Mouse (Mus musculus) liver (tissue): ENCODE results near the gene Hps4.

Experiments used
- DNase-seq: peaks from one replicate; pipeline ENCODE4 v3.0.0-alpha.2; 2020; ENCODE audit warnings: mixed read lengths

The Hps4 gene

DNA sequence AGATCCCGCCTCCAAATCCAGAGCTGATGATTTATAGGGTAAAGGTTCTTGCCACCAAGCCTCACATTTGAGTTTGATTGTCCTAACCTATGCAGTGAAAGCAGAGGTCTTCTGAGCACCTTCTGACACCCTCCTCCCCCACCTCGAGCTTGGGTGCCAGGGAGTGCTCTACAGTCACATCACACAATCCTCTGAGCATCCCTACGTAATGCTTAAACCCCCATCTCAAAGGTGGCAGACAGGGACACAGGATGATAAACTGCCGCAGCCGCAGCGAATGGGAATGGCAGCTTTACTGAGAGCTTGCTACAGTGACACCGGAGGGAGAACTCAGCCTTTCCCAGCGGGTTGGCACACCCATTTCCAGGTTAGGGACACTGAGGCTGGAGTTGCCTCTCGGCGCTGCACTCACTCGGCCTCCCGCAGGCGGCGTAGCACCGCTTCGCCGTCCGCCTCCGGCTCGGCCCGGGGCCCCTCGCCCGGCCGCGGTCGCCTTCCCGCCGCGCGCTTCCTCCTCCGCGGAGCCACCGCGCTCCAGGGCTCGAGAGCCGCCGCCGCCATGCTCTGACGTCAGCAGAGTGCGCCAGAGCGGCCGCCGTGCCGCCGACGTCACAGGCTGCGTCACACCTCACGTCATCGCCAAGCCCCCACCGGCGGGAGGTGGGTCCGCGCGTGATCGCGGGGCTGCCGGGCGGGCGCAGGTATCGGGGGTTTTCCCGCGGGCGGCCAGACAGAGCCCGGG is at the start of gene Hps4, which contains the start of gene Srrd:
TSS of gene Hps4 (plus strand) at position 621 of the 742 bp plus-strand sequence.
TSS of gene Srrd (minus strand) at position 578 of the 742 bp plus-strand sequence.
- DNase-seq: peak; percentile 86

DNA sequence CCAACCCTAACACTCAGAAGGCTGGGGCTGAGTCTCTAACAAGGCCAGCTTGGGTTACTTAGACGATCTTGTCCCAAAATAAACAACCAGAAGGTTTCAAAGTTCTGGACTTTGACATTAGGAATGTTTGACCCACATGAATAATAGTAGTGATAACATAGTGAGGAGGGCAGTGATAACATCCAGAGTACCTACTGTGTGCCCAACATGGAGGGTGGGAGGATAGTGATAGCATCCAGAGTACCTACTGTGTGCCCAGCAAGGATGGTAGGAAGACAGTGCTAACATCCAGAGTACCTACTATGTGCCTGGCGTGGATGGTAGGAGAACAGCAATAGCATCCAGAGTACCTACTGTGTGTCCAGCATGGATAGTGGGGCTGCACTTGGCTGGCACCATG is 49.1 kb upstream of the Hps4 start:
- DNase-seq: no peak

DNA sequence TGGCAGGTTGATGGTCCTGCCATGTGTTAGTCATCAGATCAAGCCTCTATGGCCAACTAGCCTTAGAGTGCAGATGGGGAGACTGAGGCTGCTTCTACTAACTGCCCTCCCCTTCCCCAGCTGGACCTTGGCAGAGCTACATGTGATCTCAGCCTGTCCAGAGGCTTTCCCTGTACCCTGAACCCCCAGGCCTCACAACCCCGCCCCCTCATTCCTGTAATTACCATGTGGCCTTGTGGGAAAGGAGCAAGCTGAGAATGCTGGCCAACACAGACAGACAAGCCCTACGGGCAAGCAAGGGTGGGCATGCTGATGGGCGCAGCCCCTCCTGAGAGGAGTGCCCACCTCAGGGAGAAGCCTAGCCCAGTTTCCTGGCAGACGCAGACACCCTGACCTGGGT is 48.2 kb upstream of the Hps4 start:
- DNase-seq: no peak

DNA sequence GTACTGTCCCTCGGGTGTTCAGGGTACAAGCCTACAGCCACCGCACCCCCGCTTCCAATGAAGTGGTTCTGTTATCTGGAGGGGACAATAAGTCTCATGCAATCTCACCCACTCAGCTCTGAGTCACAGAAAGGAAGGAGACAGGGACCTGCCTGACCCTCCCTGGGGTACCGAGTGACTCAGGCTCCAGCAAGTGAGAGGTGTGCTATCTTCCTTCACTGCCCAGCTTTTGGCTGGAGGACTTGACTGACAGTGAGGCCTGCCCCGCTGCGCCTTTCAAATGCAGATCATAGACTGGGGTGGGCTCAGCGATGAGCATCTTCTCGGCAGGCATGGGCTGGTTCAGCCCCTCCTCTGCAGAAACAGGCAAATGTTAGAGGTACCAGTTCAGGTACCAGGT is 47.7 kb upstream of the Hps4 start:
- DNase-seq: peak; percentile 39

DNA sequence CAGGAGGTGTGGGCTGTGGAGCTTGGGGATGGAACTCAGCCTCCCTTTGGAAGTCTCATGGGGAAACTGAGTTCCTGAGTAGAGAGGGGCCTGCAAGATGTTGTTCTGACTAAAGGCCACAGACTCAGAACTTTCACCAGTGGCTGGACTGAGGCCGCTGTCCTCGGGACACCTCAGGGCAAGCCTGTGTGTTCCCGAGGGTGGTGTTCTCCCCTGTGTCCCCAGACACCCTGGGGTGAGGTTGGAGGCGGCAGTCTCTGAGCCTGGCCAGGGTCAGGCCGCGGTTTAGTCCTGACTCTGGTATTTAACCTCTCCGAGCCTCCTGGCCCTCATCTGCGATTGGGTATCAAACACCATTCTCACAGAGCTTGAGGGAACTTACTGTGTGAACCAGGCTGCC is 47.3 kb upstream of the Hps4 start:
- DNase-seq: no peak

DNA sequence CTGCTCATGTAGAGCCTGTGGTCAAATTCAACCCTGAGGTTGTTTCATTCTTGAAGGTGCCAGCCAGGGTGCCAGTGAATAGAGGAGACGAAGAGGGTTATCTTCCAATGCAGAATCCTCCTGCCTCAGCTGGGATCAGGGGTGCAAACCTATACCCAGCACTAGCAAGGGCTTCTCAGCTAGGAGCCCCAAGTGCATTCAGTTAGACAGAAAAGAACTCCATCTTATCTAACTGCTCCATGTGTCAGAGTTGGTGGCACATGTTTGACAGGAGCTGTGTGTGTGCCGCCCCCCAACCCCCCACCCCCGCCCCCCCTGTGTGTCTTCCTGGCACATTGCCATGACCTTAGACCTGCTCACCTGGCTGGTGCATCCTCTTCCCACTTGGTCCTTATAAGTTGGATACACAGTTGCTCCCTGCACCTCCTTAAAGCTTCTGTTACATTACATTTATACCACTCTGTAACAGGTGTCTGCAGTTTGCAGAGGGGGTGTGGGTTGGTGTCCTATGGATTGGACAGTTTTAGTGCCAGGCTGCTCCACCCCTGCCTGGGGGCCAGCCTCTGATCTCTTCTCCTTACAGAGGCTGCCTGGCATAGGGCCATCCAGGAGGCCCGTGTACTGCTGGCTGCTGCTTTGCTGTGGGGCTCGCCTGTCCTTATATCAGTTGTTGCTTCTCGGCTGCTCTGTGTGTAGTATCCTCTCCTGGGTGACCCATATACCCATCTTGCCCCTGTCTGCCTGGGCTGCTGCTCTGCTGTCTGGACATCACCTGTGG is 46.3 kb upstream of the Hps4 start:
- DNase-seq: peak; percentile 40

DNA sequence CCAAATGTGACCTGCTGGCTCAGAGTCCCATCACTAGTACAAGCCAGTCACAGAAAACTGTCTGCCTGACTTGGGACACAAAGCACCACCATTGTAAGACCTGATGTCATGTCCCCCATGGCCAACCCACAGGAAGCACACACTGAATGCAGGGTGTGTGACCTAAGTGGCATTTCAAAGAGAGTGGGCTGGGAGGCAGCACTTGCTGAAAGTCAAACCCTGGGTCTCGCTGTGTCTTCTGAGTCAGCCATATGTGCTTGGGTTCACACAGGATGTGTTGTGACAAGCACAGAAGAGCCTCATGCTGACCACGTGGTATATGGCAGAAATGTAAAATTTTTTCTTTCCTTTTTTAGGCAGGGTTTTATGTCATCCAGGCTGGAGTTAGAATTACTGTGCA is 45.6 kb upstream of the Hps4 start:
- DNase-seq: no peak

DNA sequence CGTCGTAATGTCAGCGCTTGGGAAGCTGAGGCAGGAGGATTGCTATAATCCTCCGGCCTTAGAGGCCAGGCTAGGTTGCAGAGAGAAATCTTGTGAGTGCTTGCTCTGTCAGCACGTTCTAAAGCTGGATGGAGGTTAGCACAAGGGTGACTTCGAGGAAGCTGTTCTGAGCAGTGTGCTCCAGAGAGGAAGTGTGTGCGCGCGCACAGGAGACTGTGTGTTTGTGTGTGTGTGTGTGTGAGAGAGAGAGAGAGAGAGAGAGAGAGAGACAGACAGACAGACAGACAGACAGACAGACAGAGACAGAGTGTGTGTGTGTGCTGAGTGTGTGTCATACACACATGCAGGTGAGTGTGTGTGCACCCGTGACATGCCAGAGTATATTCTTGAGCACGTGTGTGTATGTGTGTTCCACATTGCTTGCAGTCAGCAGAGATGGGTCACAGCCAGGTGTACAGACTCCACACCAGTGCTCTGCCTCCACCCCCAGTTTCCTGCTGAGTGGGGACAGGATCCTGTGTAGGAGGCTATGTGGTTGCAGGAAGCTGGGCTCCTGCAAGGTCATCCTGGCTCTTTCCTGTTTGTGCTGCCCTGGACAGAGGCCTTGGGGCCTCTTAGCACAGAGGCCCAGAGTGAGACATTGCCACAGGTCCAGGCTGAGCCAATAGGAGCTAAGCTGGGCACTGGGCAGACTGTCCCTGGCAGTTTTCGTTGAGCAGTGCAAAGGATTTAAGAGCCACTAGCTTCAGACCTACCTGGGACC is 44.5 kb upstream of the Hps4 start:
- DNase-seq: peak; percentile 40

DNA sequence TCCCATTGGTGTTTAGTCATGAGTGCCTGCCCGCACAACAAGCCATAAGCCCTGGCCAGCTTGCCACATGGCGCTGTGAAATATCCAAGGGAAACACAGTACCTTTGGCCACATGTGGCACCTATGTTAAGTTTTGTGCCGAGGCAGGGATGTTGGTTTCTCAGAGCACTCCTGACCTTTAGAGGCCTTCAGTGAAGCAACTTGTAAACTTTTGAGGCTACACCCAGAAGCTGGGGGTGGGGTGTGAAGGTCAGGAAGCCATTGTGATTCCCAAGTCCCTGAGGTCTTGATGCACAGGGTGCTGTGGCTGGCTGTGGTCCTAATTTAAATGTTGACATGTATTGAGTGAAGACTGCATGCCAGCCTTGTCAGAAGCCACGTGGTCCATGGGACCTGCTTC is 43.5 kb upstream of the Hps4 start:
- no peak for DNase-seq

DNA sequence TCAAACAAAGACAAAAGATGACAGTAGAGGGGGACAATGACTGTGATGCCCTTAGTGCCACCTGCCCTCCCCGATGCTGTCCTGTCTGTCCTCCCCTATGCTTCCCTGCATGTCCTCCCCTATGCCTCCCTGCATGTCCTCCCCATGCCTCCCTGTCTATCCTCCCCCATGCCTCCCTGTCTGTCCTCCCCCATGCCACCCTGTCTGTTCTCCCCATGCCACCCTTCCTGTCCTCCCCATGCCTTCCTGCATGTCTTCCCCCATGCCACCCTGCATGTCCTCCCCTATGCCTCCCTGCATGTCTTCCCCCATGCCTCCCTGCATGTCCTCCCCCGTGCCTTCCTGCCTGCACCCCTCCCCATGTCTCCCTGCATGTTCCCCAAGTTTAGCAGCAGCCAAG is 42.8 kb upstream of the Hps4 start:
- no peak for DNase-seq

DNA sequence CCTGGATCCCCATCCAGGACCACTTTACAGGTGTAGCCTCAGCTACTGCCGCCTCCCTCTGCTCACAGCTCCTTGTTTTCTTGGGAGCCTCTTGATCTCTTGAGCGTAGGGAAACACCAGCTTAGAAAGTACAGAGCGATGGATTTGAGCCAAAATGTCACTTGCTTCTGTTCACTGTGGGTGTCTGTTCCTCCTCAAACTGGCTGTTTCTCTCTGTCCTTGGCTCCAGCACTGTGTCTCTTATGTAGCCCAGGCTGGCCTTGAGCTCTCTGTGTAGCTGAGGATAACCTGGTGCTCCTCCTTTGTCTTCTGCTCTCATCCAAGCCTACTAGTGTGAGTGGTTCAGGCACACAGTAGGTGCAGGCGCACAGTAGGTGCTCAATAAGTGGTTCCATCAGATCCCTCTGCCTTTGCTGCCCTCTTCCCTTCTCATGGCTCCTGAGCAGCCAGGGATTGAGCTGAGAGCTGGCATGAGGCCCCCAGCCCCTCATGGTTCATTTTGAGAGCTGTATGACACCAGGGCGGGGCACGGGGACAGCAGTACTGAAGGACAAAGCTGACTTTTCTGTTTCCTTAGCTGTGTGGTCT is 42.1 kb upstream of the Hps4 start:
- no peak for DNase-seq

DNA sequence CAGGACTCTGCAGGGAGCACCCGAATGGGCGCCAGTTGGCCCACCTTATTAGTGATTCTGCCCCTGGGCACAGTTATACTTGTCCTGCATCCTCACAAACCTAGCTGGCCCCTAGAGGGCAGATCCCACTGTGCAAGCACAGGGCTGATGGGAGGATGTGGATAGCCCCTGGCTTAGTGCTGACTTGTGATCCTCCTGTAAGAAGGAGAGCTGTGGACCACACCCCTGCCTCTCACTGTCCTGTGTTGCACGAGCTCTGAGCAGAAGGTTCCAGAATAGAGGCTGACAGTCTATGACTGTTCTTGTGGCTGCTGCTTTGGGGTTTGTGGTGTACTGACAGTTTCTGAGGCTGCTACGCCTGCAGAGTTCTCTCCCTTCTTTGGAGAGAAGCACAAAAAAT is 41.2 kb upstream of the Hps4 start:
- DNase-seq: no peak

DNA sequence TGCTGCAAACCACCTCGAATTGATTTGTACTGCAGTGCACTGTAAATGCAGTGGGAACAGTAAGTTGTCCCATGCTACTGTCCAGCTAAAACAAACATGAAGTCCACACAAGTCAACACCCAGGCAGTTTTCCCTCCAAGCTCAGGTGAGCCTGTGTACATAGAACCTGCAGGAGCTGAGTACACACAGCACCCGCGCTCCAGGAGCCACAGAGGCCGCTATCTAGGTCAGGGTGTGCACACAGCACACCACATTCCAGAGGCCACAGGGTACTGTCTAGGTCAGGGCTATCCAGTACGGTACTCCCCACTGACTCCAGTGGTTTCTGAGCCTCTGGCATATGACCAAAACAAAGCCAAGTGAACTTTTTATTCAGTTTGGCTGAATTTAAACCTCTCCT is 40.6 kb upstream of the Hps4 start:
- peak; percentile 60 for DNase-seq

DNA sequence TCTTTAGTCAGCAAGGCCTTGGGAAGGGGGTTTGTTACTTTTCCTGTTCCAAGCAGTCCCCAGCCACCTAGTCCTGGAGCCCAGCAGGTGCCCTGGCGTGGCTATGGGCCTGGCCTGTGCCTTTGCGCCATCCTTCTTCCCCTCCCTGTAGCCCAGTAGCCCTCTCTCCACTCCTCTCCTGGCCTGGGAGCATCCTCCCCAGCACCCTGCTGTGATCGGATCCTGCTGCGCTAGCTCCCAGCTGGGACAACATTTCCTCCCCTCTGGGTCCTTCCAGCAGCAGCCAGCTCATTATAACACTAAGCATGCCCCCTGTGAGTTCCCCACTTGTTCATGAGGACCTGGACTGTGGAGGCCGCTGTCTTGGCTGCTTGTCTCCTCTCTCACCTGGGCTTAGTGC is 37.0 kb upstream of the Hps4 start:
- no peak for DNase-seq

DNA sequence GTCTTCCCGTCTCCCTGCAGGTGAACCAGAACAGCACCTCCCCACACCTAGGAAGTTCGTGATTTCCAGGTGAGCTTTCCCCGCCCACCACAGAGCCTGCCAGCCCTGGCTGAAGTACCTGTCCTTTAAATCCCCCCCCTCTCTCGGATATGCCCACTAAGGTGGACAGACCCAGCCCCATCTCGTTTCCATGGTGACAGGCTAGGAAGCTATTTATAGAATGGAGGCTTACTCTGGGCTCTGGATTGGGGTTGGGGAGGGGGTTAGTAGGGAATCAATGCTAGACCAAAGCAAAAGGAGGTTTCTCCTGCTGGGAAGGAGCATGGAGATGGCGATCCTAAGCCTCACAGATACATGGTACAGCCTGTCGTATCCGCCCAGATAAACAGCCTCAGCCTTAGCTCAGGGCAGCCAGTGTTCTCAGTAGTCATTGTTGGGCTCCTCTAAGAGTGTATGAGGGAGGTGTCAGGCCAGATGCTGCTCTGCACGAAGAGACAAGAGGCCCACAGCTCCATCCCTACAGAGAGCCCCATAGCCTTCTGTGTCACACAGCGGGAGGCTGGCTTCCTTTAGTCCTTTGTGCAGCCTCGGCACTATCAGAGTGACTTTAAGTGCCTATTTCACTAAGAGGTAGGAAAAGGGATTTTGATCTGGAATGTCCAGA is 29.5 kb upstream of the Hps4 start:
- no peak for DNase-seq

DNA sequence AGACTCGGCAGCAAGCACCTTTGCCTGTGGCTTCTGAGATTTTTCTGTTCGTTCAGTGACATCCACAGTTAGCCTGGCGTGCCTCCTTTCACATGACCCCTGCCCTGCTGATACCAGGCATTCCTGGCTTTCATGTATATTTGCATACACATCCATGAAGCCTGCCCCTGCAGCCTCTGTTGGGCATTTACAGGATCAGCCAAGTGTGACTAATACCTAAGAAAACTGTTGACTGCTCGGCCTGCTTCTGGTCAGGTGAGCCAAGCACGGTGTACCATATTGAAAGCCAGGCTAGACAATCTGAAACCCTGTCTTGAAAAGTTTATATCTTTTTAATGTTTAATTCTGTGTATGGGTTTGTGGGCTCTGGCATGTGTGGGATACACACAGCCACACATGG is 26.4 kb upstream of the Hps4 start:
- DNase-seq: no peak

DNA sequence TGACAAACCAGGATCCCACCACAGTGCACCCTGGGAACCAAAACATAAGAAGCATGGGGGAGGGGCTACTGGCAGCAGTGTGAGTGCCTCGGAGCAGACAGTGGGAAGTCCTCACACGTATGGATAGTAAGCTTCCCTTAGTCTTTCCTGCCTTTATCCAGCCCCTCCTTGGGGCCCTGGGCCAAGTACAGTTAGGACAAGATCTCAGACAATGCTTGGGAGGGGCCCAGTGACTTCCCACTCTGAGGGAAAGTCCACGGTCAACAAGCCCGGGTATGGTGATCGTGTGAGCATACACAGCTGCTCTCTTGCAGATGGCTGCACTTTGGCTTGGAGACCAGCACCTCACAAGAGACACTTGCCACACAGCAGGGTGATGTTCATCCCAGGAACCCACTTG is 25.6 kb upstream of the Hps4 start:
- no peak for DNase-seq

DNA sequence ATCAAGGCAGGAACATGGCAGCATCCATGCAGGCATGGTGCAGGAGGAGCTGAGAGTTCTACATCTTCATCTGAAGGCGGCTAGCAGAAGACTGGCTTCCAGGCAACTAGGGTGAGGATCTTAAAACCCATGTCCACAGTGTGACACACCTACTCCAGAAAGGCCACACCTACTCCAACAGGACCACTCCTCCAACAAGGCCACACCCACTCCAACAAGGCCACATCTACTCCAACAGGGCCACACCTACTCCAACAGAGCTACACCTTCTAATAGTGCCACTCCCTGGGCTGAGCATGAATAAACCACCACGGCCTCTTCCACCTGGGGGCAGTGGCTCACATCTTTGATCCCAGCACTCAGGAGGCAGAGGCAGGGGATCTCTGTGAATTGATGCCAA is 23.5 kb upstream of the Hps4 start:
- DNase-seq: peak; percentile 56

DNA sequence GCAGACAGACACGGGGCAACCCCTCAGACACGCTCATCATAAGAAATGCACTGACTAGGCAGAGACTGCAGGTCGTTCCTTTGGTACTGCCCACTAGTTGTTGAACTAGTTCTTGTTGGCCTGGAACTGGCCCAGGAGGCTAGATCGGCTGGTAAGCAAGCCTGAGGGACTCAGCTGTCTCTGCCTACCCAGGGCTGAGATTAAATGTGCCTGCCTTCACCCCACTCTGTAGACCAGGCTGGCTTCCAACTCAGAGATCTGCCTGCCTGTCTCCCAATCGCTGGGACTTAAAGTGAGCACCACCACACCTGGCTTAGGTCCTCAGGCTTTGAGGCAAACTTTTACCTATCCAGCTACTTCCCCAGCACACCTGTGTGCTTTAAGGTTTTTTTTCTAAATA is 22.5 kb upstream of the Hps4 start:
- DNase-seq: no peak

DNA sequence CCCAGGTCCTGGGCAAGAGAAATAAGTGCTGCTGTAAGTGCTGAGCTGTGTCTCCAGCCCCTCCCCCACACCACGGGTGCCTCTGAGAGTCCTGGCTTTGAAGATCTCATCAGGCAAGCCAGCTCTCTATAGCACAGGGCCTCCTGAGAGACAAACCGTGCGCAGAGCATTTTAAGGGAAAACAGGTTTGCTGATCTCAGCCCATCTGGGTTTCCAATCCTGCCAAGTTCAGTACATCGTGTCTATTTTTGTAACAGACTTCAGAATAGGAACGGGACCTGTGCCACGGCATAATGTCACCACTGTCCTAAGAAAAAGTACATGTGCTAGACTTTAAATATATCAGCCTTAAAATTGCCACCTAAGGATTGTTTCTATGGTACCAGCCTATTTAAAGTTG is 21.9 kb upstream of the Hps4 start:
- DNase-seq: no peak

DNA sequence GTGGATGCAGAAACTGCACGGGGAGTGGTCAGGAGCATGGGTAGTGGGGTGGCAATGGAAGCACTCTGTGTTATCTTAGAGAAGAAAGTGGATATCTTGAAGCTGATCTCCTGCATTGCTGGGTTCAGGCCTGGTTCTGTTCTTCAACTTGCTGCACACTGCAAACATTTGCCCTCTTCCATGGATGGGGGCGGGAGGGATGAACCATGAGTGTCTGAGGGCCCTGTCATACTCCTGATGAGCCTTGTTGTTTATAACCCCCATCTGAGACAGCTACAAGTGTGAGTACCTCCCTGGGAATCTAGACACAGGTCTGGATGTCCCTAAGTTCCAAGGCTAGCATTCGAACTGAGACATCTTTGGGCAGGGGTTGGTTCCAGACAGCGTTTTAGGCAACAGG is 21.5 kb upstream of the Hps4 start:
- no peak for DNase-seq

DNA sequence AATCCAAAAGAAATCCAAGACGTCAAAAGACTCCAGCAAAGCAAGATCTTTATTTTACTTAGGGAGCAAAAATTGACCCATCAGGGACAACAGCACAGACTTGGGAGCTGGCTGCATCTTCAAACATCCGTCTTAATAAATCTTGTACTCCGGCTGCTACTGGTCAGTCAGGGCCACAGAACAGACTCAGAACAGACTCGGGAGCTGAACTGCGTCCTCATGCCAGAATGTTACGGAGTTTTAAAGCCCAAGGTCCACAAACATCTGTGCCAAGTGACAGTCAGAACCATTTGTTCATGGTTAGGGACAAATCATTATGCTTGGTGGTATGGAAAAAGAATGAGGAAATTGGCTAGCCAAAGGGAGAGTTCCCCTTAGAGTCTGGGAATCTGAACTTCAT is 19.6 kb upstream of the Hps4 start:
- no peak for DNase-seq
